Mouse (Mus musculus) ES-Bruce4 (cell line): ENCODE measurements at regions not wholly inside any gene's neighbourhood (a gene's known extent, or its start where the extent isn't known, plus 50 kb on each side); places are given as distances from the start of the nearest gene placed in this dataset.

Experiments
- H3K27ac ChIP-seq: 2 replicates; pipeline ENCODE4 v1.5.1; 2012; ENCODE audit warnings: low read length, inconsistent platforms; ENCODE audit not compliant: insufficient read depth
- H3K27me3 ChIP-seq: 2 replicates; pipeline ENCODE4 v1.6.1; 2012; ENCODE audit warnings: mild to moderate bottlenecking, low read length, inconsistent platforms; ENCODE audit not compliant: control insufficient read depth, poor library complexity, insufficient read depth, severe bottlenecking
- H3K36me3 ChIP-seq: 2 replicates; pipeline ENCODE4 v1.6.1; 2012; ENCODE audit warnings: inconsistent platforms, mild to moderate bottlenecking, low read length, moderate library complexity; ENCODE audit not compliant: control insufficient read depth, poor library complexity, insufficient read depth, severe bottlenecking
- H3K4me1 ChIP-seq: one replicate; pipeline ENCODE4 v1.8.1; 2011; ENCODE audit warnings: low read length; ENCODE audit not compliant: control insufficient read depth, insufficient read depth
- H3K4me3 ChIP-seq: 2 replicates; pipeline ENCODE4 v1.5.1; 2011; ENCODE audit warnings: low read depth, mild to moderate bottlenecking, low read length
- H3K9ac ChIP-seq: 2 replicates; pipeline ENCODE4 v1.6.1; 2012; ENCODE audit warnings: low read depth, mild to moderate bottlenecking, inconsistent platforms; ENCODE audit not compliant: poor library complexity, severe bottlenecking
- H3K9me3 ChIP-seq: replicated peaks from 2 replicates; pipeline ENCODE4 v1.6.1; 2012; ENCODE audit warnings: mild to moderate bottlenecking, low read length, inconsistent platforms; ENCODE audit not compliant: control insufficient read depth, poor library complexity, insufficient read depth, severe bottlenecking
- CTCF ChIP-seq: IDR thresholded peaks from one replicate; pipeline ENCODE4 v1.8.1; 2011; ENCODE audit warnings: low read depth, low read length
- EP300 ChIP-seq: IDR thresholded peaks from 2 replicates; pipeline ENCODE4 v1.6.1; 2011; ENCODE audit warnings: low read depth, low read length; ENCODE audit not compliant: insufficient read depth
- POLR2A ChIP-seq: IDR thresholded peaks from one replicate; pipeline ENCODE4 v1.8.1; 2011; ENCODE audit warnings: low read length; ENCODE audit not compliant: insufficient read depth

DNA sequence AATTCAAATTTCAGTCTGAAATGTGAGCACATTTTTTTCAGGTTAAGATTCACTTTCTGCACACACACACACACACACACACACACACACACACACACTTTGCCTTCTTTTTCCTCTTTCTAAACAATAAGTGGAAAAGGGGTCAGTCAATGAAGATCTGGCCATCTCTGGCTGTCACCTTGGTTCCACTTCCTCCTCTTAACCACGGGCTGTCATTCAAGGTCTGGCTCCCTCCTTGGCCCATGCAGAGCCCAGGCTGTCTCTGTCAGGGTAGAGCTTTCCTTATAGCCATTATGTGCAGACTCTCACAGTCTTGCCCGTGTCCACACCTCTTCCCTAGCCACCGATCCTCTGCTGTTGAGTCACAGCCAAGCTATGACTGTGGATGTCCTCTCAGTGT is 79.9 kb upstream of the Slc22a23 start:
- Histone ChIP-seq H3K27ac (no peak overlapping the region), H3K9me3 (no peaks in the 10 kb centered on the region), H3K9ac (no peak overlapping the region), H3K4me1 (no peaks in the 10 kb centered on the region), H3K4me3 (no peak overlapping the region), H3K36me3 (no peaks in the 10 kb centered on the region), H3K27me3 (0 out of 2 replicates have a peak, but pooled peaks cover 1% of the 10 kb centered on the region)
- TF ChIP-seq EP300, result no peak

GRCm38 (mm10) chr13:34421644-34422043 is 76.7 kb upstream of the Slc22a23 start:
- Histone ChIP-seq H3K9me3 (no peaks in the 10 kb centered on the region), H3K4me1 (no peaks in the 10 kb centered on the region), H3K9ac (no peak overlapping the region), H3K4me3 (no peak overlapping the region), H3K27ac (no peak overlapping the region), H3K27me3 (0 out of 2 replicates have a peak, but pooled peaks cover 1% of the 10 kb centered on the region), H3K36me3 (no peaks in the 10 kb centered on the region)
- TF ChIP-seq POLR2A (no peak), CTCF (no peak), EP300 (no peak)

DNA sequence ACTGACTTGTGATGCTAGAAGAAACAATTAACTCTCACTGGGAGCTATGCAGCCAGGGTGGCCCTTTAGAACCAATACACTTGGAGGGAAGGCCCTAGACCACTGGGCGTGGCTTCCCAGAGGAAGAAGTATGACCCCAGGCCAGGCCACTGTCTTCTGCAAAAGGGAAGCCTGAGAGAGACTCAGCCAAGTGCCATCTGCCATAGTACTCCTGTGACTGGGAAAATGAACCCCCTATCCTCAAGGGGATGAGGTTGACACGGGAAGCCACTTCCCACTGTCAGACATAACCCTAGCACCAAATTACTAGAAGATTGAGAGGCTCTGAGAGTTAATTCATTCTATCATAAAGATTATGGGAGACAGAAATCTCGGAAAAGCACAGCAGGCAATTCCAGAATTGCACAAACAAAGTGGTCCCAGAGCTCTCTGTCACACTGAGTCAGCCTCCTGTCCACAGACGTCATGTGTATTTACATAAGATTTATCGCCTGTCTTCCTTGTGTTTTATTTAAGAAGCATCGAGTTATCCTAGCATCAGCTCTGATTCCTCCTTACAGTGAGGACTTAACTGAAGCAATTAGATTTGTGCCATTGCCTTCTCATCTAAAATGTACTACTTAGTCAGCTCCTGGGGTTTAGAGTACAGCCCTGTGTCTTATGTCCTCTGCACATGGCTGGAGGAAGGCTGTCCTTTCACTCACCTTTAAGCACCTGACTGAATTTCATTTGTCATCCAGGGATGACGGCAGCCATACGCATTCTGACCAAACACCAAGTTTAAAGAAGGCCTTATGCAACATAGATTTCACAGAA is 75.6 kb upstream of the Slc22a23 start:
- no peaks in the 10 kb centered on the region for H3K36me3 ChIP-seq
- H3K9ac ChIP-seq, result no peak overlapping the region
- H3K4me1 ChIP-seq, result no peaks in the 10 kb centered on the region
- H3K9me3 ChIP-seq, result no peaks in the 10 kb centered on the region
- no peak overlapping the region for H3K4me3 ChIP-seq
- H3K27me3 ChIP-seq, result 0 out of 2 replicates have a peak, but pooled peaks cover 1% of the 10 kb centered on the region
- H3K27ac ChIP-seq, result no peak overlapping the region
- TF ChIP-seq CTCF (no peak), EP300 (no peak)

- Histone ChIP-seq H3K4me3 (no peak overlapping the region), H3K9me3 (no peaks in the 10 kb centered on the region), H3K9ac (no peak overlapping the region), H3K4me1 (no peaks in the 10 kb centered on the region), H3K36me3 (no peaks in the 10 kb centered on the region), H3K27ac (no peak overlapping the region), H3K27me3 (0 out of 2 replicates have a peak, but pooled peaks cover 1% of the 10 kb centered on the region)
- TF ChIP-seq CTCF (no peak), EP300 (no peak), POLR2A (no peak)
Observed at GRCm38 (mm10) chr13:34419061-34419460, 74.1 kb upstream of the Slc22a23 start.

DNA sequence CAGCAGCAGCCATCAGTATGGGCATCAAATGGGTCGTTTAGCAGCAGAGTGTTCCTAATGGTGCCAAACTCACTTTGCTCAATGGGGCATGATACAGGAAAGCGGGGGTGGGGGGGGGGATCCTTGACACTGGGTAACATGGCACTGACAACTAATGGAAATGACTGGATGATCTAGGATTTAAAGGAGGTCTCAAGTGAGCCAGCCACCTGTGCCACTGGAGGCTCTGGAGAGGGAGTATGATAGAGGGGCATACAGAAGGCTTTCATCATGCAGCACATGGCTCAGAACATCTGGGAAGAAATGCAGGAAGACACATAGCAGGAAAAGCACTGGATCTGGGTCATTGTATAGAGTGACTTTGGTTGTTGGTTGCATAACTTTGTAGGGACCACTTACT is 71.6 kb upstream of the Slc22a23 start:
- Histone ChIP-seq H3K4me1 (no peaks in the 10 kb centered on the region), H3K27me3 (no peaks in the 10 kb centered on the region), H3K36me3 (no peaks in the 10 kb centered on the region), H3K27ac (no peak overlapping the region), H3K9me3 (no peaks in the 10 kb centered on the region), H3K4me3 (no peak overlapping the region), H3K9ac (no peak overlapping the region)
- TF ChIP-seq POLR2A, result no peak
- no peak for TF ChIP-seq CTCF
- no peak for TF ChIP-seq EP300

GRCm38 (mm10) chr13:34414533-34414932 is 69.6 kb upstream of the Slc22a23 start:
- TF ChIP-seq EP300 (no peak), CTCF (no peak), POLR2A (no peak)
- Histone ChIP-seq H3K36me3 (no peaks in the 10 kb centered on the region), H3K4me3 (no peak overlapping the region), H3K27me3 (no peaks in the 10 kb centered on the region), H3K4me1 (no peaks in the 10 kb centered on the region), H3K9ac (no peak overlapping the region), H3K9me3 (no peaks in the 10 kb centered on the region), H3K27ac (no peak overlapping the region)
